Mouse (Mus musculus) kidney, adult 18-20 months (tissue): Measurements from ENCODE around the gene Neurl1a.
"Not testable (repeated sequence)": the region's sequence is repeated elsewhere in the genome, so short reads cannot be mapped to it uniquely, and the experiment has no call there.

Source experiments
- DNase-seq: peaks from one replicate; pipeline ENCODE4 v3.0.0; 2021

Gene Neurl1a

GRCm38 (mm10) chr19:47178431-47179271 lies at the start of gene Neurl1a:
Neurl1a (plus strand) TSS chr19:47178820.
- peak; percentile 43 for DNase-seq

GRCm38 (mm10) chr19:47128835-47129234 lies 49.8 kb upstream of the Neurl1a start:
- no peak for DNase-seq

- DNase-seq, result no peak
Observed at GRCm38 (mm10) chr19:47130551-47131125, 48.0 kb upstream of the Neurl1a start.

- DNase-seq, result no peak
Observed at GRCm38 (mm10) chr19:47133161-47133560, 45.5 kb upstream of the Neurl1a start.

- no peak for DNase-seq
Observed at GRCm38 (mm10) chr19:47135568-47135967, 43.1 kb upstream of the Neurl1a start.

- no peak for DNase-seq
Observed at GRCm38 (mm10) chr19:47136170-47136569, 42.5 kb upstream of the Neurl1a start.

GRCm38 (mm10) chr19:47137051-47137581 lies 41.5 kb upstream of the Neurl1a start:
- peak; percentile 60 for DNase-seq

GRCm38 (mm10) chr19:47137771-47138421 lies 40.7 kb upstream of the Neurl1a start, which contains the start of gene Calhm2:
Calhm2 (minus strand) TSS chr19:47138294.
- peak; percentile 48 for DNase-seq

- DNase-seq, result not testable (repeated sequence)
Observed at GRCm38 (mm10) chr19:47139611-47140010, 39.0 kb upstream of the Neurl1a start.

GRCm38 (mm10) chr19:47142438-47142837 lies 36.2 kb upstream of the Neurl1a start:
- DNase-seq, result no peak

GRCm38 (mm10) chr19:47144154-47144553 lies 34.5 kb upstream of the Neurl1a start, which contains the start of gene Calhm1:
Calhm1 (minus strand) TSS chr19:47144254.
- no peak for DNase-seq

GRCm38 (mm10) chr19:47148267-47148847 lies 30.3 kb upstream of the Neurl1a start:
- DNase-seq, result no peak

GRCm38 (mm10) chr19:47149854-47150253 lies 28.8 kb upstream of the Neurl1a start:
- DNase-seq, result no peak

- DNase-seq, result no peak
Observed at GRCm38 (mm10) chr19:47151332-47152061, 27.1 kb upstream of the Neurl1a start.

- DNase-seq, result no peak
Observed at GRCm38 (mm10) chr19:47152062-47152369, 26.6 kb upstream of the Neurl1a start.

- DNase-seq, result no peak
Observed at GRCm38 (mm10) chr19:47153767-47154166, 24.9 kb upstream of the Neurl1a start.

GRCm38 (mm10) chr19:47157664-47158063 lies 21.0 kb upstream of the Neurl1a start, which contains the start of gene Calhm3:
Calhm3 (minus strand) TSS chr19:47157764.
- DNase-seq, result no peak

GRCm38 (mm10) chr19:47161669-47162068 lies 17.0 kb upstream of the Neurl1a start:
- DNase-seq, result no peak

GRCm38 (mm10) chr19:47163176-47163744 lies 15.4 kb upstream of the Neurl1a start:
- DNase-seq, result no peak

- no peak for DNase-seq
Observed at GRCm38 (mm10) chr19:47166758-47167157, 11.9 kb upstream of the Neurl1a start.

GRCm38 (mm10) chr19:47167617-47168214 lies 10.9 kb upstream of the Neurl1a start:
- DNase-seq, result no peak

- DNase-seq, result peak; percentile 46
Observed at GRCm38 (mm10) chr19:47168223-47168622, 10.4 kb upstream of the Neurl1a start.
